Mouse (Mus musculus): ENCODE data around the gene Stk4. TPM values are rescaled to one million over a fixed set of nuclear protein-coding genes. Genes with fewer than 3 reads are reported as not detected.

The Stk4 gene
- polyA plus RNA-seq, 1 experiment from 2014 or later: 29.1 TPM

DNA sequence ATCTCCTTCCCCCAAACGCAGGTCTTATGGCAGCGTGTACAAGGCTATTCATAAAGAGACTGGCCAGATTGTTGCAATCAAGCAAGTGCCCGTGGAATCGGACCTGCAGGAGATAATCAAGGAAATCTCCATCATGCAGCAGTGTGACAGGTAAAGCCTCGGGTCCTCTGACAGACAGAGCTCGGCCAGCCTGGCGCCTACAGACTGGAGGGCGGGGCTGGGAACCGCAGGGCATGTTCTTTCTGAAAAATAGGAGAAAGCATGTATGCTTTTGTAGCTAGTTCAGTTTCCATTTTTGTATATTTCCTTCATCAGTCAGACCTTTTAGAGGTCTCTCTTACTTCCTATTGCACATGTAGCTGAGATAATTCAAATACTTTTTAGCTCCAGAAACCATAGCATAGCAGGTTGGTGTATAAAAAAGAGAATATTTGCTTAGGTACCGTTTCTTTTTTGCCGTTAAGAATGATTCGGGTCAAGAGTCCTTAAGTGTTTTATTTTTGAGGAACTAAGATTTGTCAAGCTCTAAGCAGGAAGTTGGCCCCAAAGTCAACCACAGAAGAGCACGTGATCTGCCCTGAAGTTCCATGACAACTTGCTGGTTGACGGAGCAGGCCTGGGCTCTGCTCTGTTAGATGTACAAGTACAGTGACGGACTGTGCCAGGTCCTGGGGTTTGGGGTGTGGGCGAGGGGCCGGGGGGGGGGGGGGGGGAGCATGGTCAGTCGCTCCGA is 13.7 kb downstream of the Stk4 start:
- H3K4me2 ChIP-seq (ENCODE audit: low read length): no peak overlapping the region
- H3K4me3 ChIP-seq (ENCODE audit: low read depth, low read length): no peak overlapping the region
- no peak overlapping the region for H3K9ac ChIP-seq (ENCODE audit: low read length)
- no peak overlapping the region for H3K27ac ChIP-seq (ENCODE audit: low read depth)
- DNase-seq (ENCODE audit: low spot score) (no peak), ATAC-seq (replicated peaks; ENCODE audit: low FRiP score, low TSS enrichment, low read depth) (no peak; the same call in 1 of the 2 replicates)
- H3K4me1 ChIP-seq (replicated peaks; ENCODE audit: control insufficient read depth, insufficient read depth, low read length): no peaks in the 10 kb centered on the region
- H3K36me3 ChIP-seq (ENCODE audit: control insufficient read depth, insufficient read depth, low read length): peaks cover 88% of the 10 kb centered on the region
- H3K27me3 ChIP-seq (replicated peaks; ENCODE audit: control insufficient read depth, insufficient read depth, low read length): no peaks in the 10 kb centered on the region
- WGBS: 87% methylated on average over 18 of the region's 19 CpGs
- H3K9me3 ChIP-seq (ENCODE audit: control insufficient read depth, low read length): no peaks in the 10 kb centered on the region

DNA sequence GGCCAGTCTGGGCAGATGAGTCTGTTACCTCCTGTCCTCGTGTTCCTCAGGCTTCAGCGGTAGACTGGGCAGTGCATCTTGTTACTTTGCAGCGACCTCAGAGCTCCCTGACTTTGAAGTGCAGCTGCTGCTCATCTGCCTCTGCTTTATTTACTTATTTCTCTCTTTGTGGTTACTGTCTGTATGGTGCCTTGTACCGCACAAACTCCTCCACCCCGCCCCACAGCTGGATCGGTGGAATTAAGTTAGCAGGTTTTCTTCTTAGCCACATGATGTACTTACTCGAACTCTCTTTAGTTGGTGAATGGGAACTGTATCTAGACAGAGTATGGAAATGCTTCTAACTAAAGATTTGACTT is 14.2 kb downstream of the Stk4 start:
- DNase-seq (ENCODE audit: low spot score) (no peak), ATAC-seq (replicated peaks; ENCODE audit: low FRiP score, low TSS enrichment, low read depth) (no peak)
- Histone ChIP-seq H3K9ac (ENCODE audit: low read length) (no peak overlapping the region), H3K27me3 (replicated peaks; ENCODE audit: control insufficient read depth, insufficient read depth, low read length) (no peaks in the 10 kb centered on the region), H3K4me1 (replicated peaks; ENCODE audit: control insufficient read depth, insufficient read depth, low read length) (no peaks in the 10 kb centered on the region), H3K4me2 (ENCODE audit: low read length) (no peak overlapping the region), H3K27ac (ENCODE audit: low read depth) (no peak overlapping the region), H3K4me3 (ENCODE audit: low read depth, low read length) (no peak overlapping the region), H3K36me3 (ENCODE audit: control insufficient read depth, insufficient read depth, low read length) (peaks cover 92% of the 10 kb centered on the region), H3K9me3 (ENCODE audit: control insufficient read depth, low read length) (no peaks in the 10 kb centered on the region)
- 77% methylated on average over 7 of the region's 7 CpGs for WGBS

DNA sequence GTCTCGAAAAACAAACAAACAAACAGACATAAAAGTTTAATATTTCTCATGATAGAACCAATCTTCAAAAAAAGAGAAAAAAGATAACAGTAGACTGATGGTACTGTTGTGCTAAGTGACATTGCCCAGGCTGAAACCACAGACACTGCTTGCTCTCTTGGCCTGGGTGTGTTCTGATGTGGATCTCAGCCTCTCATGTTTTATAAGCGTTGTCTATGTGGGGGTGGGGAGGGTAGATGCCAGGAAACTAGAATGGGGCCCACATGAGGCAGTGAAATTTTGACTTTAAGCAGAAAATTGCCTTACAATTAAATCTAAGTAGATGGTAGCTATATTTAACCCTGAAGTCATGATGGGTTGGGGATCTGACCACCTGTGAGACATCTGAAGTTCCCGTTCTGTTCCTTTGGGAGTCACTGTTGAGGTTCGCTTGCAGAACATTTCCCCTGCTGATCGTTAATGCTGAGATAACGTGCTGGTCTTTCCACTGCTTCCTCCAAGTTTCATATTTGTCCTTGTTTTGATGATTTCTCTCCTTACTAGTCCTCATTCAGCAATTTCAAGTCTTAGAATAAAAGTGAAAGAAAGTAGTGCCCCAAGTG is 17.4 kb downstream of the Stk4 start:
- Histone ChIP-seq H3K27ac (ENCODE audit: low read depth) (no peak overlapping the region), H3K27me3 (replicated peaks; ENCODE audit: control insufficient read depth, insufficient read depth, low read length) (no peaks in the 10 kb centered on the region), H3K9ac (ENCODE audit: low read length) (no peak overlapping the region), H3K4me3 (ENCODE audit: low read depth, low read length) (no peak overlapping the region), H3K36me3 (ENCODE audit: control insufficient read depth, insufficient read depth, low read length) (peaks cover 66% of the 10 kb centered on the region), H3K4me1 (replicated peaks; ENCODE audit: control insufficient read depth, insufficient read depth, low read length) (no peaks in the 10 kb centered on the region), H3K4me2 (ENCODE audit: low read length) (no peak overlapping the region), H3K9me3 (ENCODE audit: control insufficient read depth, low read length) (no peaks in the 10 kb centered on the region)
- DNase-seq (ENCODE audit: low spot score): no peak
- 91% methylated on average over 6 of the region's 6 CpGs for WGBS
- ATAC-seq (replicated peaks; ENCODE audit: low FRiP score, low TSS enrichment, low read depth): no peak

DNA sequence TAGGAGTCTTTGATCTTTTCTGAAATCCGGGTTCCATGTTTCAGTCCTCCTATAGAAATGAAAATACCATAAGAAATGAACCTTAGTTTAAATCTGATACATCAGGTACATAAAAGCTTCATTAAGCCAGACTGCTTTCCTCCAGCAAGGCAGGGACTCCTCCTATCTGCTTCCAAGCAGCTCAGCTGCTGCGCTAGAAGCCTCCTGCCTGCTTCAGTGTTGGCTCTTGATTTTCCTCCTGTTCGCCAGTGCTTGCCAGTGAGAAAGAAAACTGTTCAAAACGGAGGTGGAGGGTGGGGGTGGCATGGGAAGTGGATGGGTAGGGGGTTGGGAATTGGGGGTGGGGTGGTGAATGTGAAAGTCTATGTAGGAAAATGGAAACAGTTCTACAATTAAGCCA is 19.4 kb downstream of the Stk4 start:
- Histone ChIP-seq H3K9me3 (ENCODE audit: control insufficient read depth, low read length) (no peaks in the 10 kb centered on the region), H3K36me3 (ENCODE audit: control insufficient read depth, insufficient read depth, low read length) (peaks cover 54% of the 10 kb centered on the region), H3K4me3 (ENCODE audit: low read depth, low read length) (no peak overlapping the region), H3K9ac (ENCODE audit: low read length) (no peak overlapping the region), H3K27ac (ENCODE audit: low read depth) (no peak overlapping the region), H3K27me3 (replicated peaks; ENCODE audit: control insufficient read depth, insufficient read depth, low read length) (no peaks in the 10 kb centered on the region), H3K4me1 (replicated peaks; ENCODE audit: control insufficient read depth, insufficient read depth, low read length) (no peaks in the 10 kb centered on the region), H3K4me2 (ENCODE audit: low read length) (no peak overlapping the region)
- no peak for DNase-seq (ENCODE audit: low spot score)
- no peak for ATAC-seq (replicated peaks; ENCODE audit: low FRiP score, low TSS enrichment, low read depth)
- WGBS: 85% methylated on average over 4 of the region's 4 CpGs

DNA sequence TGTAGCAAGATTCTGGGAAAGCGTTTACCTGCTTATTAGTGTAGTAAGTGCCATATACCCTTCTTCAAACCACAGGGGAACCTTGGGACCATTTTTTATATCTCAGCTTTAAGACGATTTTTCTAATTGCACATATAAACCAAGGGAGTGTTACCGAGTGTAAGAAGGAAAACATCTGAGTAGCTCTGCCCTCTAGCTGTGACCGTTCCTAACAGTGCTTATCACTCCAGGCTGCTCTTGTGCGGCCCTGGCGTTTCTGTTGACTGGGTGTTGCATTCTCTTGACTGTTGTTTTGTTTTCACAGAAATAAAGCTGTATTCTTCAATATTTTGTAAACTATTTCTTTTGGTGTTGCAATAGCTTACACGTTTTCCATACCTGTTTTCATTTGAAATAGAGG is 24.0 kb downstream of the Stk4 start:
- no peak overlapping the region for H3K9ac ChIP-seq (ENCODE audit: low read length)
- peaks cover 45% of the 10 kb centered on the region for H3K36me3 ChIP-seq (ENCODE audit: control insufficient read depth, insufficient read depth, low read length)
- no peak overlapping the region for H3K4me2 ChIP-seq (ENCODE audit: low read length)
- no peaks in the 10 kb centered on the region for H3K4me1 ChIP-seq (replicated peaks; ENCODE audit: control insufficient read depth, insufficient read depth, low read length)
- 81% methylated on average over 7 of the region's 7 CpGs for WGBS
- H3K4me3 ChIP-seq (ENCODE audit: low read depth, low read length): no peak overlapping the region
- H3K27ac ChIP-seq (ENCODE audit: low read depth): no peak overlapping the region
- ATAC-seq (replicated peaks; ENCODE audit: low FRiP score, low TSS enrichment, low read depth) (no peak), DNase-seq (ENCODE audit: low spot score) (no peak)
- H3K9me3 ChIP-seq (ENCODE audit: control insufficient read depth, low read length): no peaks in the 10 kb centered on the region
- no peaks in the 10 kb centered on the region for H3K27me3 ChIP-seq (replicated peaks; ENCODE audit: control insufficient read depth, insufficient read depth, low read length)

DNA sequence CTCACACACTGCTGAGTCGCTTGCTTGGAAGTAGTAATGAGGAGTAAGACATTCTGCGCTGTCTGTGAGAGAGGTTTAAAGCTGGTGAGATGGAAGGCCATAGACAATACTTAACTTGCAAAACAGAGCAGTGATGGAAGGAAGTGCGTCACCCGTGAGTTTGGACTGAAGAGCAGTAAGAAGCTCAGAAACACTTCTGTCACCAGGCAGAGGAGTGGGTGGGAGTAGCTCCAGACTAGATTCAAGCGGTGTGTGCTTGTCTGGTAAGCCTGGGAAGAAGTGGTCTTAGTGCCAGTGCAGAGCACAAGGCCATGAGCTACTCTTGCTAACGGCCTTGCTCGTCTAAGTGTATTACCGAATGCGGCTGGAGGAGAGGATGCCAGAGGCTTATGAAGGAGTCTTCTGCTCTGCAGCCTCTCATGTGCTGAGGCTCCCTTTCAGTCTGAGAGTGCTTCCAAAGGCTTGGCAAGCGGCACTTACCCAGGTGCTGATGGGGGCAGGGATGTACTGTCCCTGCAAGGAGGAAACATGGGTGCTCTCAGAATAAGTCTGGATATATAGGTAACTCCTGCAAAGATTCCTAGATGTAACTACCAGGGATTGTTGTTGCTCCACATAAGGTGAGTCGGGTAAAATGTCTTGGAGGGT is 28.6 kb downstream of the Stk4 start:
- Histone ChIP-seq H3K27me3 (replicated peaks; ENCODE audit: control insufficient read depth, insufficient read depth, low read length) (no peaks in the 10 kb centered on the region), H3K4me3 (ENCODE audit: low read depth, low read length) (no peak overlapping the region), H3K36me3 (ENCODE audit: control insufficient read depth, insufficient read depth, low read length) (peaks cover 67% of the 10 kb centered on the region), H3K27ac (ENCODE audit: low read depth) (no peak overlapping the region), H3K4me1 (replicated peaks; ENCODE audit: control insufficient read depth, insufficient read depth, low read length) (no peaks in the 10 kb centered on the region), H3K4me2 (ENCODE audit: low read length) (no peak overlapping the region), H3K9ac (ENCODE audit: low read length) (no peak overlapping the region), H3K9me3 (ENCODE audit: control insufficient read depth, low read length) (no peaks in the 10 kb centered on the region)
- WGBS: 92% methylated on average over 11 of the region's 11 CpGs
- no peak for DNase-seq (ENCODE audit: low spot score)
- no peak for ATAC-seq (replicated peaks; ENCODE audit: low FRiP score, low TSS enrichment, low read depth)

DNA sequence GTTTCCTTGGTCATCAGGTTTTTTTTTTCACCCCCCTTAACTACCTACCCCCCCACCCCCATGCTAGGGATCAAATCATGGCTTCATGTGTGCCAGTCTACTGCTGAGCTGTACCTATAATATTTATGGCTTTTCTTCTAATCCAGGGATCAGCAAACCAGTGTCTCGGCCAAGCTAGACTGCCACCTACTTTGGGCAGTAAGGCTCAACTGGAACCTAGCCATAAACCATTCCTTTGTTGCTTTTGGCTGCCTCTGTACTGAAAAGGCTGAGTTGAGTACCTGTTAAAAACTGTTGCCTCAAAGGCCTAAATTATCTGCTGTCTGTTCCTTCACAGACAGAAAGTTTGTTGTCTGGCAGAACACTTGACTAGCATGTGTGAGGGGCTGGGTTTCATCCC is 31.8 kb downstream of the Stk4 start:
- Histone ChIP-seq H3K4me2 (ENCODE audit: low read length) (no peak overlapping the region), H3K4me3 (ENCODE audit: low read depth, low read length) (no peak overlapping the region), H3K36me3 (ENCODE audit: control insufficient read depth, insufficient read depth, low read length) (peaks cover 62% of the 10 kb centered on the region), H3K9ac (ENCODE audit: low read length) (no peak overlapping the region), H3K27ac (ENCODE audit: low read depth) (no peak overlapping the region), H3K27me3 (replicated peaks; ENCODE audit: control insufficient read depth, insufficient read depth, low read length) (no peaks in the 10 kb centered on the region), H3K4me1 (replicated peaks; ENCODE audit: control insufficient read depth, insufficient read depth, low read length) (no peaks in the 10 kb centered on the region), H3K9me3 (ENCODE audit: control insufficient read depth, low read length) (no peaks in the 10 kb centered on the region)
- no peak for ATAC-seq (replicated peaks; ENCODE audit: low FRiP score, low TSS enrichment, low read depth)
- no peak for DNase-seq (ENCODE audit: low spot score)
- 81% methylated on average over 1 of the region's 1 CpGs for WGBS

DNA sequence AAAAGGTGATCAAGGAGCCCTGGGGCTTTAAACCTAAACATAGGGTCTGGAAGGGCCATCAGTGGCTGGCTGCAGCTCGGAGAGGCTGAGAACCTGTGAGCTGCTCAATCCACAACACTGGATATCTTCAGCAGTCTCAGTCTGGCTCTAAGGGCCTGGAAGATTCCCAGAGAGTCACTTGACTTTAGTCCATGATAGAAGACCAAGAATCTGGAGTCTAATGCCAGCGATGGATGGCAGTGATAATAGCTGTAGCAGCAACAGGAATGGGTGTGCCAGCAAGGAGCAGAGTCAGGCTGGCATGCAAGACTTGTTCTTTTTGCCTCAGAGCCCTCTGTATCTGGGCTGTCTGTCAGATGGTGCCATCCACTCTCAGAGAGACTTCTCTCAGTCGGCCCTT is 32.2 kb downstream of the Stk4 start:
- DNase-seq (ENCODE audit: low spot score) (no peak), ATAC-seq (replicated peaks; ENCODE audit: low FRiP score, low TSS enrichment, low read depth) (no peak)
- no peak overlapping the region for H3K4me3 ChIP-seq (ENCODE audit: low read depth, low read length)
- H3K27ac ChIP-seq (ENCODE audit: low read depth): no peak overlapping the region
- H3K9me3 ChIP-seq (ENCODE audit: control insufficient read depth, low read length): no peaks in the 10 kb centered on the region
- H3K9ac ChIP-seq (ENCODE audit: low read length): no peak overlapping the region
- no peaks in the 10 kb centered on the region for H3K27me3 ChIP-seq (replicated peaks; ENCODE audit: control insufficient read depth, insufficient read depth, low read length)
- H3K4me2 ChIP-seq (ENCODE audit: low read length): no peak overlapping the region
- H3K4me1 ChIP-seq (replicated peaks; ENCODE audit: control insufficient read depth, insufficient read depth, low read length): no peaks in the 10 kb centered on the region; the same call in 1 of the 2 replicates
- peaks cover 60% of the 10 kb centered on the region for H3K36me3 ChIP-seq (ENCODE audit: control insufficient read depth, insufficient read depth, low read length)
- 84% methylated on average over 3 of the region's 3 CpGs for WGBS

Measured in intestine, embryonic 14.5 days (tissue).